8 mouse cellular contexts compared by ENCODE assay signal in genomic region chr3:152315613-152316012, GRCm38 (mm10). TPM values are rescaled to one million over a fixed set of nuclear protein-coding genes. Genes with fewer than 3 reads are reported as not detected.
DNase-seq lines count a peak whose midpoint lies in the region; ATAC-seq and TF ChIP-seq lines count a peak whose summit lies in the region.

No protein-coding gene starts in this region.

- peaks cover 15% of the 10 kb centered on the region for H3K36me3 ChIP-seq in hindbrain, embryonic 12.5 days
- no peaks in the 10 kb centered on the region for H3K36me3 ChIP-seq in lung, postnatal 0 days (ENCODE audit: insufficient read depth, low read length)

- CTCF ChIA-PET in Patski (lab: Charles Lee) = interaction anchor here (0.6 to 2.3 kb wide), 38 partner anchors 11 to 441 kb away, joined by 3 to 78 read pairs (median 4); partner anchors contain the start of genes Nexn and Usp33

- H3K9me3 ChIP-seq in hindbrain, embryonic 12.5 days (replicated peaks) = no peaks in the 10 kb centered on the region
- no peaks in the 10 kb centered on the region for H3K9me3 ChIP-seq in lung, postnatal 0 days (ENCODE audit: low read length)

- no peaks in the 10 kb centered on the region for H3K4me1 ChIP-seq in hindbrain, embryonic 12.5 days
- H3K4me1 ChIP-seq in lung, postnatal 0 days (ENCODE audit: insufficient read depth, low read depth, low read length) = no peaks in the 10 kb centered on the region

- no peaks in the 10 kb centered on the region for H3K27me3 ChIP-seq in Patski
- H3K27me3 ChIP-seq in hindbrain, embryonic 12.5 days = no peaks in the 10 kb centered on the region
- no peaks in the 10 kb centered on the region for H3K27me3 ChIP-seq in lung, postnatal 0 days (replicated peaks; ENCODE audit: insufficient read depth, low read length)

- 13% methylated on average over 7 of the region's 7 CpGs for WGBS in hindbrain, embryonic 12.5 days
- 5% methylated on average over 7 of the region's 7 CpGs for WGBS in lung, postnatal 0 days

- peak; percentile 93 for DNase-seq in Patski (ENCODE audit: low read depth, low spot score)
- DNase-seq in cerebellum, postnatal 10 days = peak; percentile 85 to 87
- peak; percentile 36 to 54 for DNase-seq in frontal cortex, postnatal 10 days (ENCODE audit: low spot score in 2 of 2)
- peak; percentile 75 to 80 for DNase-seq in layer of hippocampus, postnatal 10 days (ENCODE audit: low spot score in 2 of 2)
- DNase-seq in lung, postnatal 0 days (ENCODE audit: low spot score) = peak; percentile 96
- DNase-seq in ovary, postnatal 36 days (ENCODE audit: low spot score) = peak; percentile 84
- DNase-seq in thymus, postnatal 14 days = peak; percentile 80

- H3K27ac ChIP-seq in hindbrain, embryonic 12.5 days = no peak overlapping the region
- no peak overlapping the region for H3K27ac ChIP-seq in lung, postnatal 0 days (ENCODE audit: low read length)

- TF ChIP-seq EP300 in lung, postnatal 0 days (IDR thresholded peaks at IDR 0.05) = no peak

- POLR2A ChIA-PET in Patski (lab: Charles Lee) = interaction anchor here (1.4 kb wide), 1 partner anchor 17 kb away, joined by 4 read pairs; no protein-coding TSS in a partner anchor

- ATAC-seq in Patski = peak; percentile 100
- ATAC-seq in hindbrain, embryonic 12.5 days (ENCODE audit: low FRiP score) = peak; percentile 60; the same call in 1 of the 2 replicates
- peak; percentile 96 for ATAC-seq in lung, postnatal 0 days

- in situ Hi-C loops in Patski (cut with MboI; ENCODE audit: low pct_unique_long_range_greater_than_20kb) = loop anchor here (10.0 kb wide), 1 partner anchor 201 kb away; no protein-coding TSS in a partner anchor

- H3K9ac ChIP-seq in hindbrain, embryonic 12.5 days = no peak overlapping the region
- H3K9ac ChIP-seq in lung, postnatal 0 days (replicated peaks; ENCODE audit: low read depth) = no peak overlapping the region

- peak; percentile 99 for TF ChIP-seq CTCF in Patski (IDR thresholded peaks at IDR 0.05)
- peak; percentile 100 for TF ChIP-seq CTCF in lung, postnatal 0 days (IDR thresholded peaks at IDR 0.05)

- H3K4me2 ChIP-seq in hindbrain, embryonic 12.5 days (replicated peaks) = no peak overlapping the region
- no peak overlapping the region for H3K4me2 ChIP-seq in lung, postnatal 0 days (replicated peaks; ENCODE audit: low read depth, low read length)

- no peak overlapping the region for H3K4me3 ChIP-seq in hindbrain, embryonic 12.5 days
- H3K4me3 ChIP-seq in lung, postnatal 0 days (ENCODE audit: low read depth, low read length) = no peak overlapping the region

RNA-seq across cellular contexts. Expression of gene Miga1, which starts 24.6 kb away (rescaled TPM):
- polyA plus RNA-seq in Patski (2021) = 12.0 TPM
- 24.0 and 28.0 TPM in 2 replicates for polyA plus RNA-seq in hindbrain, embryonic 12.5 days (2016; fragmentation: Nextera tagmentation; extraction: Ambion mirVana)
- 10 to 100 TPM; 73.3 to 76.5 TPM for total RNA-seq in layer of hippocampus, postnatal 10 days (2021)
- polyA plus RNA-seq in lung, postnatal 0 days (2015; fragmentation: Nextera tagmentation; extraction: Ambion mirVana) = 10.0 and 12.3 TPM in 2 replicates

RNA-seq across cellular contexts. Expression of gene Usp33, which starts 30.7 kb away (rescaled TPM):
- 90.3 TPM for polyA plus RNA-seq in Patski (2021)
- 78.7 and 87.7 TPM in 2 replicates for polyA plus RNA-seq in hindbrain, embryonic 12.5 days (2016; fragmentation: Nextera tagmentation; extraction: Ambion mirVana)
- 100 to 1,000 TPM; 103 to 117 TPM for total RNA-seq in layer of hippocampus, postnatal 10 days (2021)
- 43.1 and 52.4 TPM in 2 replicates for polyA plus RNA-seq in lung, postnatal 0 days (2015; fragmentation: Nextera tagmentation; extraction: Ambion mirVana)

RNA-seq across cellular contexts. Expression of gene Nexn, which starts 49.5 kb away (rescaled TPM):
- polyA plus RNA-seq in Patski (2021) = 20.6 TPM
- polyA plus RNA-seq in hindbrain, embryonic 12.5 days (2016; fragmentation: Nextera tagmentation; extraction: Ambion mirVana) = 5.4 and 12.0 TPM in 2 replicates
- 1 to 10 TPM in 1 of 2 experiments, under 1 TPM in 1; 0.87 to 1.0 TPM for total RNA-seq in layer of hippocampus, postnatal 10 days (2021)
- 39.9 and 47.1 TPM in 2 replicates for polyA plus RNA-seq in lung, postnatal 0 days (2015; fragmentation: Nextera tagmentation; extraction: Ambion mirVana)

Comparison
In these comparisons a context has a peak if more than half of its experiments do, and no peak if none do; other contexts are left out.
1. DNase-seq: peak in every context shown above with its lines; median percentile 96 in lung, postnatal 0 days; 93 in Patski; 86 in cerebellum, postnatal 10 days; 84 in ovary, postnatal 36 days; 80 in thymus, postnatal 14 days; 78 in layer of hippocampus, postnatal 10 days; 45 in frontal cortex, postnatal 10 days.